Mouse (Mus musculus): ENCODE results near the gene Lcmt2. TPM values are rescaled to one million over a fixed set of nuclear protein-coding genes. Genes with fewer than 3 reads are reported as not detected.
"Not testable (repeated sequence)": the region's sequence is repeated elsewhere in the genome, so short reads cannot be mapped to it uniquely, and the experiment has no call there.

Lcmt2 gene
- polyA plus RNA-seq, 1 experiment from 2014 or later = 25.3 TPM

- H3K4me2 ChIP-seq (replicated peaks; ENCODE audit: low read depth, low read length) = no peak overlapping the region
- no peaks in the 10 kb centered on the region for H3K36me3 ChIP-seq (ENCODE audit: control insufficient read depth, insufficient read depth, low read length)
- no peaks in the 10 kb centered on the region for H3K4me1 ChIP-seq (replicated peaks; ENCODE audit: control insufficient read depth, insufficient read depth, low read length)
- WGBS = 76% methylated on average over 9 of the region's 9 CpGs
- no peaks in the 10 kb centered on the region for H3K27me3 ChIP-seq (ENCODE audit: control insufficient read depth, insufficient read depth, low read length)
- no peak overlapping the region for H3K27ac ChIP-seq (ENCODE audit: low read depth, low read length)
- H3K9me3 ChIP-seq (ENCODE audit: control insufficient read depth, low read length) = no peaks in the 10 kb centered on the region
- no peak for DNase-seq (ENCODE audit: low spot score)
- H3K9ac ChIP-seq (ENCODE audit: low read depth, low read length) = no peak overlapping the region
- H3K4me3 ChIP-seq (ENCODE audit: low read depth, low read length) = no peak overlapping the region
- ATAC-seq (ENCODE audit: low FRiP score) = no peak
Observed at GRCm38 (mm10) chr2:121128865-121129620, 11.4 kb downstream of the Lcmt2 start.

- Histone ChIP-seq H3K9ac (ENCODE audit: low read depth, low read length) (no peak overlapping the region), H3K27me3 (ENCODE audit: control insufficient read depth, insufficient read depth, low read length) (no peaks in the 10 kb centered on the region), H3K9me3 (ENCODE audit: control insufficient read depth, low read length) (no peaks in the 10 kb centered on the region), H3K36me3 (ENCODE audit: control insufficient read depth, insufficient read depth, low read length) (no peaks in the 10 kb centered on the region), H3K4me1 (replicated peaks; ENCODE audit: control insufficient read depth, insufficient read depth, low read length) (no peaks in the 10 kb centered on the region), H3K4me2 (replicated peaks; ENCODE audit: low read depth, low read length) (no peak overlapping the region), H3K4me3 (ENCODE audit: low read depth, low read length) (no peak overlapping the region), H3K27ac (ENCODE audit: low read depth, low read length) (no peak overlapping the region)
- no peak for ATAC-seq (ENCODE audit: low FRiP score)
- DNase-seq (ENCODE audit: low spot score) = no peak
- 84% methylated on average over 1 of the region's 1 CpGs for WGBS
Observed at GRCm38 (mm10) chr2:121127536-121127935, 12.9 kb downstream of the Lcmt2 start.

- H3K4me3 ChIP-seq (ENCODE audit: low read depth, low read length); H3K9me3 ChIP-seq (ENCODE audit: control insufficient read depth, low read length); H3K27me3 ChIP-seq (ENCODE audit: control insufficient read depth, insufficient read depth, low read length); DNase-seq (ENCODE audit: low spot score); H3K4me2 ChIP-seq (replicated peaks; ENCODE audit: low read depth, low read length); H3K9ac ChIP-seq (ENCODE audit: low read depth, low read length); H3K4me1 ChIP-seq (replicated peaks; ENCODE audit: control insufficient read depth, insufficient read depth, low read length); H3K36me3 ChIP-seq (ENCODE audit: control insufficient read depth, insufficient read depth, low read length); H3K27ac ChIP-seq (ENCODE audit: low read depth, low read length); ATAC-seq (ENCODE audit: low FRiP score): not testable (repeated sequence)
- 93% methylated on average over 5 of the region's 5 CpGs for WGBS
Observed at GRCm38 (mm10) chr2:121126302-121126701, 14.2 kb downstream of the Lcmt2 start.

- no peaks in the 10 kb centered on the region for H3K36me3 ChIP-seq (ENCODE audit: control insufficient read depth, insufficient read depth, low read length)
Observed at GRCm38 (mm10) chr2:121119260-121119659, 21.2 kb downstream of the Lcmt2 start.

GRCm38 (mm10) chr2:121115418-121115817 is 25.0 kb downstream of the Lcmt2 start:
- Histone ChIP-seq H3K4me3 (ENCODE audit: low read depth, low read length) (no peak overlapping the region), H3K4me2 (replicated peaks; ENCODE audit: low read depth, low read length) (no peak overlapping the region), H3K27me3 (ENCODE audit: control insufficient read depth, insufficient read depth, low read length) (no peaks in the 10 kb centered on the region), H3K27ac (ENCODE audit: low read depth, low read length) (no peak overlapping the region), H3K36me3 (ENCODE audit: control insufficient read depth, insufficient read depth, low read length) (no peaks in the 10 kb centered on the region), H3K9ac (ENCODE audit: low read depth, low read length) (no peak overlapping the region), H3K9me3 (ENCODE audit: control insufficient read depth, low read length) (no peaks in the 10 kb centered on the region), H3K4me1 (replicated peaks; ENCODE audit: control insufficient read depth, insufficient read depth, low read length) (no peaks in the 10 kb centered on the region)
- 92% methylated on average over 2 of the region's 2 CpGs for WGBS
- DNase-seq (ENCODE audit: low spot score) = no peak
- no peak for ATAC-seq (ENCODE audit: low FRiP score)

More at GRCm38 (mm10) chr2:121119260-121119659, 21.2 kb downstream of the Lcmt2 start:
- ATAC-seq (ENCODE audit: low FRiP score) (no peak), DNase-seq (ENCODE audit: low spot score) (no peak)
- H3K4me1 ChIP-seq (replicated peaks; ENCODE audit: control insufficient read depth, insufficient read depth, low read length) = no peaks in the 10 kb centered on the region
- H3K4me2 ChIP-seq (replicated peaks; ENCODE audit: low read depth, low read length) = no peak overlapping the region
- no peak overlapping the region for H3K4me3 ChIP-seq (ENCODE audit: low read depth, low read length)
- H3K9me3 ChIP-seq (ENCODE audit: control insufficient read depth, low read length) = no peaks in the 10 kb centered on the region
- no peaks in the 10 kb centered on the region for H3K27me3 ChIP-seq (ENCODE audit: control insufficient read depth, insufficient read depth, low read length)
- no peak overlapping the region for H3K27ac ChIP-seq (ENCODE audit: low read depth, low read length)
- no peak overlapping the region for H3K9ac ChIP-seq (ENCODE audit: low read depth, low read length)
- 86% methylated on average over 3 of the region's 3 CpGs for WGBS

GRCm38 (mm10) chr2:121109695-121110094 is 30.8 kb downstream of the Lcmt2 start, which contains the start of gene Tgm7:
TSS of gene Tgm7 (minus strand) at chr2:121109795.
- Histone ChIP-seq H3K4me2 (replicated peaks; ENCODE audit: low read depth, low read length) (no peak within 1 kb of the TSS), H3K4me1 (replicated peaks; ENCODE audit: control insufficient read depth, insufficient read depth, low read length) (no peaks in the 10 kb centered on the region), H3K9me3 (ENCODE audit: control insufficient read depth, low read length) (no peaks in the 10 kb centered on the region), H3K9ac (ENCODE audit: low read depth, low read length) (no peak within 1 kb of the TSS), H3K27me3 (ENCODE audit: control insufficient read depth, insufficient read depth, low read length) (no peaks in the 10 kb centered on the region), H3K36me3 (ENCODE audit: control insufficient read depth, insufficient read depth, low read length) (no peaks in the 10 kb centered on the region), H3K27ac (ENCODE audit: low read depth, low read length) (no peak within 1 kb of the TSS), H3K4me3 (ENCODE audit: low read depth, low read length) (no peak within 1 kb of the TSS)
- ATAC-seq (ENCODE audit: low FRiP score) (no peak), DNase-seq (ENCODE audit: low spot score) (no peak)
- 88% methylated on average over 4 of the region's 4 CpGs for WGBS

GRCm38 (mm10) chr2:121105940-121106339 is 34.5 kb downstream of the Lcmt2 start:
- no peaks in the 10 kb centered on the region for H3K9me3 ChIP-seq (ENCODE audit: control insufficient read depth, low read length)
- H3K27ac ChIP-seq (ENCODE audit: low read depth, low read length) = no peak overlapping the region
- H3K36me3 ChIP-seq (ENCODE audit: control insufficient read depth, insufficient read depth, low read length) = no peaks in the 10 kb centered on the region
- no peak overlapping the region for H3K9ac ChIP-seq (ENCODE audit: low read depth, low read length)
- ATAC-seq (ENCODE audit: low FRiP score) = no peak
- H3K4me1 ChIP-seq (replicated peaks; ENCODE audit: control insufficient read depth, insufficient read depth, low read length) = no peaks in the 10 kb centered on the region
- H3K27me3 ChIP-seq (ENCODE audit: control insufficient read depth, insufficient read depth, low read length) = no peaks in the 10 kb centered on the region
- no peak overlapping the region for H3K4me2 ChIP-seq (replicated peaks; ENCODE audit: low read depth, low read length)
- no peak overlapping the region for H3K4me3 ChIP-seq (ENCODE audit: low read depth, low read length)
- DNase-seq (ENCODE audit: low spot score) = no peak

- Histone ChIP-seq H3K9me3 (ENCODE audit: control insufficient read depth, low read length) (no peaks in the 10 kb centered on the region), H3K36me3 (ENCODE audit: control insufficient read depth, insufficient read depth, low read length) (no peaks in the 10 kb centered on the region), H3K27me3 (ENCODE audit: control insufficient read depth, insufficient read depth, low read length) (no peaks in the 10 kb centered on the region), H3K4me2 (replicated peaks; ENCODE audit: low read depth, low read length) (no peak overlapping the region), H3K4me3 (ENCODE audit: low read depth, low read length) (no peak overlapping the region), H3K4me1 (replicated peaks; ENCODE audit: control insufficient read depth, insufficient read depth, low read length) (no peaks in the 10 kb centered on the region), H3K27ac (ENCODE audit: low read depth, low read length) (no peak overlapping the region), H3K9ac (ENCODE audit: low read depth, low read length) (no peak overlapping the region)
- peak; percentile 63 for DNase-seq (ENCODE audit: low spot score)
- ATAC-seq (ENCODE audit: low FRiP score) = no peak
- WGBS = 28% methylated on average over 9 of the region's 9 CpGs
Observed at GRCm38 (mm10) chr2:121102051-121102450, 38.4 kb downstream of the Lcmt2 start.

GRCm38 (mm10) chr2:121089751-121090150 is 50.7 kb downstream of the Lcmt2 start:
- 79% methylated on average over 4 of the region's 4 CpGs for WGBS
- H3K4me1 ChIP-seq (replicated peaks; ENCODE audit: control insufficient read depth, insufficient read depth, low read length) = no peaks in the 10 kb centered on the region

More at GRCm38 (mm10) chr2:121089751-121090150, 50.7 kb downstream of the Lcmt2 start:
- Histone ChIP-seq H3K4me3 (ENCODE audit: low read depth, low read length) (no peak overlapping the region), H3K36me3 (ENCODE audit: control insufficient read depth, insufficient read depth, low read length) (no peaks in the 10 kb centered on the region), H3K27me3 (ENCODE audit: control insufficient read depth, insufficient read depth, low read length) (no peaks in the 10 kb centered on the region), H3K4me2 (replicated peaks; ENCODE audit: low read depth, low read length) (no peak overlapping the region), H3K27ac (ENCODE audit: low read depth, low read length) (no peak overlapping the region), H3K9ac (ENCODE audit: low read depth, low read length) (no peak overlapping the region), H3K9me3 (ENCODE audit: control insufficient read depth, low read length) (no peaks in the 10 kb centered on the region)
- no peak for ATAC-seq (ENCODE audit: low FRiP score)
- no peak for DNase-seq (ENCODE audit: low spot score)
